In the genomic region with DNA sequence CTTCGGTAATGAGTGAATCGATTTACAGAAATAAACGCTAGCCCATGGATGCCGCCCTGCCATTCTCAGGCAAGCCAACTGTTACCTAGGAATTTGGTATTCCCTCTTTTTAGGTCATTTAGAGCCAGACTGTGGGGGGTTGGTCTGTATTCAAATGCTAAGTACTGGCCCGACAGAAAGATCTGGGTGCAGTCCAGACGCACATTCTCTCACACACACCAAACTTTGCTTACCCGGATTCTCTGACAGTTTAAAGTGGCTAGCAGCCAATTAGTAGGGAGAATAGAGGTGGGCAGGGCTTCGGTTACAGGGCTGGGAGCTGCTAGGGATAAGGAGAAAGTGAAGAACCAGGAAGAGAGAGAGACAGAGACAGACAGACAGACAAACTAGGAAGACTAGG, we compare ENCODE assay signal across 12 mouse cellular contexts. TPM values are rescaled to one million over a fixed set of nuclear protein-coding genes. Genes with fewer than 3 reads are reported as not detected.
DNase-seq lines count a peak whose midpoint lies in the region; ATAC-seq lines count a peak whose summit lies in the region.
"Had no signal": no experiment of that assay in that cellular context is flagged by ENCODE, and none has a peak within 500 bp of the region (broad histone marks: within the 10 kb centered on the region; RNA-seq: fewer than 3 reads in every experiment).

No protein-coding gene starts in this region.

- H3K27ac ChIP-seq in hindbrain, embryonic 12.5 days, result no peak overlapping the region
- H3K27ac ChIP-seq in hindbrain, embryonic 10.5 days, result no peak overlapping the region
- H3K27ac ChIP-seq in forebrain, embryonic 16.5 days (ENCODE audit: low read length), result no peak overlapping the region
- H3K27ac ChIP-seq: embryonic facial prominence, embryonic 12.5 days; liver, embryonic 14.5 days had no signal

- H3K4me3 ChIP-seq in hindbrain, embryonic 12.5 days, result no peak overlapping the region
- no peak overlapping the region for H3K4me3 ChIP-seq in hindbrain, embryonic 10.5 days
- no peak overlapping the region for H3K4me3 ChIP-seq in forebrain, embryonic 16.5 days (replicated peaks; ENCODE audit: low read length)
- H3K4me3 ChIP-seq: embryonic facial prominence, embryonic 12.5 days had no signal

- no peaks in the 10 kb centered on the region; the same call in 1 of the 2 replicates for H3K9me3 ChIP-seq in hindbrain, embryonic 12.5 days (replicated peaks)
- 0 out of 2 replicates have a peak, but pooled peaks cover 3% of the 10 kb centered on the region for H3K9me3 ChIP-seq in hindbrain, embryonic 10.5 days
- H3K9me3 ChIP-seq in forebrain, embryonic 16.5 days (ENCODE audit: control insufficient read depth, low read length), result no peaks in the 10 kb centered on the region
- H3K9me3 ChIP-seq: embryonic facial prominence, embryonic 12.5 days had no signal

- H3K4me1 ChIP-seq in hindbrain, embryonic 12.5 days, result peaks cover 7% of the 10 kb centered on the region; the same call in 1 of the 2 replicates
- H3K4me1 ChIP-seq in hindbrain, embryonic 10.5 days (replicated peaks), result no peaks in the 10 kb centered on the region
- H3K4me1 ChIP-seq in forebrain, embryonic 16.5 days (replicated peaks; ENCODE audit: control insufficient read depth, insufficient read depth, low read length), result peaks cover 12% of the 10 kb centered on the region; the same call in 1 of the 2 replicates
- H3K4me1 ChIP-seq: embryonic facial prominence, embryonic 12.5 days had no signal

- peak; percentile 58; the same call in 1 of the 2 replicates for ATAC-seq in hindbrain, embryonic 12.5 days (ENCODE audit: low FRiP score)
- ATAC-seq in forebrain, embryonic 16.5 days, result peak; percentile 76
- ATAC-seq: activated CD4-positive, CD25-positive, alpha-beta regulatory T cell, adult 4 months; intestine, embryonic 16.5 days had no signal

- no peak for DNase-seq in hindbrain, embryonic 10.5 days (ENCODE audit: low spot score)
- peak; percentile 17 for DNase-seq in right cerebral cortex, adult 18-20 months
- no peak for DNase-seq in right cerebral cortex, postnatal 25 days
- DNase-seq in urinary bladder, postnatal 14 days (ENCODE audit: low spot score), result no peak
- DNase-seq in right cerebral cortex, postnatal 36 days (ENCODE audit: low spot score in 2 of 2), result no peak

- H3K27me3 ChIP-seq in hindbrain, embryonic 12.5 days, result no peaks in the 10 kb centered on the region
- H3K27me3 ChIP-seq in hindbrain, embryonic 10.5 days (ENCODE audit: insufficient read depth, poor library complexity, severe bottlenecking), result no peaks in the 10 kb centered on the region
- no peaks in the 10 kb centered on the region for H3K27me3 ChIP-seq in forebrain, embryonic 16.5 days (replicated peaks; ENCODE audit: control insufficient read depth, insufficient read depth, low read length)
- H3K27me3 ChIP-seq: CH12.LX; embryonic facial prominence, embryonic 12.5 days had no signal

- no peak overlapping the region for H3K9ac ChIP-seq in hindbrain, embryonic 12.5 days
- no peak overlapping the region for H3K9ac ChIP-seq in forebrain, embryonic 16.5 days (replicated peaks; ENCODE audit: low read depth, low read length)
- H3K9ac ChIP-seq: embryonic facial prominence, embryonic 12.5 days; liver, embryonic 14.5 days had no signal

- no peak overlapping the region for H3K4me2 ChIP-seq in hindbrain, embryonic 12.5 days (replicated peaks)
- H3K4me2 ChIP-seq in forebrain, embryonic 16.5 days (ENCODE audit: low read length), result no peak overlapping the region
- H3K4me2 ChIP-seq: embryonic facial prominence, embryonic 12.5 days had no signal

- peaks cover 20% of the 10 kb centered on the region for H3K36me3 ChIP-seq in hindbrain, embryonic 12.5 days
- H3K36me3 ChIP-seq in hindbrain, embryonic 10.5 days, result peaks cover 54% of the 10 kb centered on the region
- H3K36me3 ChIP-seq in forebrain, embryonic 16.5 days (ENCODE audit: control insufficient read depth, insufficient read depth), result no peaks in the 10 kb centered on the region

- 80% methylated on average over 8 of the region's 8 CpGs for WGBS in hindbrain, embryonic 12.5 days
- WGBS in hindbrain, embryonic 10.5 days, result 86% methylated on average over 8 of the region's 8 CpGs
- WGBS in forebrain, embryonic 16.5 days, result 19% methylated on average over 8 of the region's 8 CpGs

RNA-seq across cellular contexts. Expression of a gene that starts 55.5 kb away (rescaled TPM):
- 41.3 and 41.9 TPM in 2 replicates for polyA plus RNA-seq in hindbrain, embryonic 12.5 days (2016; fragmentation: Nextera tagmentation; extraction: Ambion mirVana)
- 19.5 and 24.2 TPM in 2 replicates for polyA plus RNA-seq in hindbrain, embryonic 10.5 days (2016; fragmentation: Nextera tagmentation; extraction: Ambion mirVana)
- polyA plus RNA-seq in forebrain, embryonic 16.5 days (2015; fragmentation: Nextera tagmentation; extraction: Ambion mirVana), result 28.0 TPM in 2 replicates
